Mouse (Mus musculus) neural tube, embryonic 12.5 days (tissue): ENCODE data around the gene Kpna3. TPM values are rescaled to one million over a fixed set of nuclear protein-coding genes. Genes with fewer than 3 reads are reported as not detected.
"Not testable (repeated sequence)": the region's sequence is repeated elsewhere in the genome, so short reads cannot be mapped to it uniquely, and the experiment has no call there.

Source experiments
- ATAC-seq: fragments of 200-750 bp; cut with Nextera tagmentation; 2 replicates; pipeline ENCODE4 v1.8.0; 2017; ENCODE audit warnings: low read depth, mild to moderate bottlenecking, moderate TSS enrichment, moderate library complexity; ENCODE audit not compliant: low FRiP score
- H3K27ac ChIP-seq: fragments of 300-500 bp; sonication (generic); 2 replicates; pipeline ENCODE4 v1.5.1; 2016
- H3K27me3 ChIP-seq: fragments of 300-500 bp; sonication (generic); replicated peaks from 2 replicates; pipeline ENCODE4 v1.6.1; 2016; ENCODE audit warnings: mild to moderate bottlenecking
- H3K36me3 ChIP-seq: fragments of 300-500 bp; sonication (generic); 2 replicates; pipeline ENCODE4 v1.6.1; 2016; ENCODE audit warnings: mild to moderate bottlenecking
- H3K4me1 ChIP-seq: fragments of 300-500 bp; sonication (generic); 2 replicates; pipeline ENCODE4 v1.6.1; 2016
- H3K4me2 ChIP-seq: fragments of 300-500 bp; sonication (generic); replicated peaks from 2 replicates; pipeline ENCODE4 v1.6.1; 2016; ENCODE audit warnings: mild to moderate bottlenecking
- H3K4me3 ChIP-seq: fragments of 300-500 bp; sonication (generic); 2 replicates; pipeline ENCODE4 v1.5.1; 2016
- H3K9ac ChIP-seq: fragments of 300-500 bp; sonication (generic); 2 replicates; pipeline ENCODE4 v1.6.1; 2016; ENCODE audit warnings: mild to moderate bottlenecking
- H3K9me3 ChIP-seq: fragments of 300-500 bp; sonication (generic); 2 replicates; pipeline ENCODE4 v1.6.1; 2016; ENCODE audit warnings: mild to moderate bottlenecking
- WGBS: fragments of 180-500 bp; shearing (Covaris S2); methylation state at CpG from one replicate; pipeline ENCODE4 v1.1.7; 2016; 5-methylcytosine and 5-hydroxymethylcytosine counted together
- polyA plus RNA-seq: library from polyadenylated mRNA; unstranded; fragments of >200 nt; fragmentation: Nextera tagmentation; extraction: Ambion mirVana; gene quantifications from 2 replicates; pipeline ENCODE4 v1.2.1, GENCODE M21; 2016

Gene Kpna3
- 75.6 and 81.5 TPM in 2 replicates for polyA plus RNA-seq

DNA sequence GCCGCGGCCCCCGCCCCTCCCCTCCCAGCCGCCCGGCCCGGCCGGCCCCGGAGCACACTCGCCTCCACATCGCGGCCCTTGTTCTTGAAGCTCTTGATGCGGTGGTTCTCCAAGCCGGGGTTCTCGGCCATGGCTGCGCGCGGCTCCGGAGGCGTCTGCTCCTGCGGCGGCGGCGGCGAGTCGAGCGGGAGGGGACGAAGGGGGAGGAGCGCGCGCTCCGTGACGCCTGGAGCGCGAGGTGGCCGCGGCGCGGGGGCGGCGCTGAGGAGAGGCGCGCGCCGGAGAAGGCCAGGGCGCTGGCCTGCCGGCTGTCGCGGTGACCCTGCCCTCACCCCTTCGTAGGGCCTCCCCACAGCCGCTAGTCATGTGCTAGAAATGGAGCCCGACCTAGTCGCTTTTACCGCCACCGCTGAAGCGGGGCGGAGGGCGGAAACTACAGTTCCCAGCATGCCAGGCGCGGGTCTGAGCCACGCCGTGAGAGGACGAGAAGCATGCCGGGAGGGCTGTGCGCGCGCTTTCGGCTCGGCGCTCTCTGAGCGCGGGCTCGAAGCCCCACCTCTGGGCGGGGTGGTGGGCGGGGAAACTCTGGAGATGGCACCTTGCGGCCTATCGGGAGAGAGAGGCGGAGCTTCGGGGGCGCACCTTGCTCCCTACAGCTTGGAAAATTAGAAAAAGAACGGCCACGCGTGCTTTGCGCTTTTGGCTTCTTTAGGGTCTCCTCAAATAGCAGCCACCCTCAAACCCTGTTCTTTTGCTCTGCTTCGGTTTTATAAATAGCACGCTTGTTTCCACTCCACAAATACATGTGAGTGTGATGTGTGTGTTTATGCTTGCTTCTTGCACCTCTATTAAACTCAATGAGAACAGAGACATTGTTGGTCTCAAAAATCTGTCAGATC is at the start of gene Kpna3:
Gene Kpna3 (minus strand): TSS at position 214 of the 899 bp plus-strand sequence.
- peaks cover 14% of the 10 kb centered on the region for H3K4me1 ChIP-seq
- WGBS, result under 1% methylated on average over 85 of the region's 85 CpGs
- no peaks in the 10 kb centered on the region for H3K9me3 ChIP-seq
- peak within 1 kb of the TSS; percentile 93 for H3K4me3 ChIP-seq
- H3K36me3 ChIP-seq, result no peaks in the 10 kb centered on the region
- peak within 1 kb of the TSS; percentile 95 for H3K9ac ChIP-seq
- H3K27me3 ChIP-seq, result no peaks in the 10 kb centered on the region
- H3K4me2 ChIP-seq, result peak within 1 kb of the TSS; percentile 66
- peak within 1 kb of the TSS; percentile 98 for H3K27ac ChIP-seq
- ATAC-seq, result peak; percentile 97

DNA sequence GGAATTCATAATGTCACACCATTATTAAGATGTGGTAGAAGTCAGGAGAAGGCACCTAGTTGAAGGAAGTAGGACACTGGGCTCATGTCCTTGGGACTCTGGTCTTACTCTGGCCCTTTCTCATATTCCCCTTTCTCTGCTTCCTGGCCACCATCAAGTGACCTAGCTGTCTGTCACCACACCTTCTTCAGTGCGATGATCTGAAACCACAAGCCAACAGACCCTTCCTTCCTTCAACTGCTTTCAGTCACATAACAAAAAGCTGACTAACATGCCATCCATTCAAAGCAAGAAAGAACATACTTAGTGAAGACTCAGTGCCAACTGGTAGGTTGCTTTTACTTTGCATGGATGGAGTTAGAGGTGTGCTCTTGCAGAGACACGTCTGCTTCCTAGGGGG is 20.7 kb upstream of the Kpna3 start:
- H3K4me2 ChIP-seq, result no peak overlapping the region
- H3K9me3 ChIP-seq, result no peaks in the 10 kb centered on the region
- H3K4me1 ChIP-seq, result no peaks in the 10 kb centered on the region
- H3K36me3 ChIP-seq, result no peaks in the 10 kb centered on the region
- no peak overlapping the region for H3K9ac ChIP-seq
- WGBS, result 81% methylated on average over 2 of the region's 2 CpGs
- no peak for ATAC-seq
- no peak overlapping the region for H3K27ac ChIP-seq
- H3K27me3 ChIP-seq, result no peaks in the 10 kb centered on the region
- H3K4me3 ChIP-seq, result no peak overlapping the region

DNA sequence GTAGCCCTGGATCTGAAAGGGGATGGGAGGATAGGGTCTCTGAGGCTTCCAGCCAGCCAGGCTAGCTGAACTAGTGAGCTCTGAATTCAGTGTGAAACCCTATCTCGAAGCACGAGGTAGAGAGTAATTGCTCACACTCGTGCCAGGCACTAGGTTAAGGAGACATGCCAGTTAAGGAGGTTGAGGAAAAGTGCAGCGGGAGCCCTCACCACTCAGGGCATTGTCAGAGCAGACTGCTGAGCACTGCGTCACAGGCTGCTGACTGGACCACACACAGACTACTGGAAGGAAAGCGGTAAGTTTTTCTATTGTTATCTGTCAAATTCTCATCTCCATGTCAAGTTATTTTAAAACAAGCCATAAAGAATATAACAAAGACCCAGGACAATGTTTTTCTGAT is 17.8 kb upstream of the Kpna3 start:
- 76% methylated on average over 6 of the region's 6 CpGs for WGBS
- Histone ChIP-seq H3K4me2 (no peak overlapping the region), H3K9ac (no peak overlapping the region), H3K9me3 (no peaks in the 10 kb centered on the region), H3K36me3 (no peaks in the 10 kb centered on the region), H3K4me3 (no peak overlapping the region), H3K27me3 (no peaks in the 10 kb centered on the region), H3K4me1 (no peaks in the 10 kb centered on the region), H3K27ac (no peak overlapping the region)
- no peak for ATAC-seq

DNA sequence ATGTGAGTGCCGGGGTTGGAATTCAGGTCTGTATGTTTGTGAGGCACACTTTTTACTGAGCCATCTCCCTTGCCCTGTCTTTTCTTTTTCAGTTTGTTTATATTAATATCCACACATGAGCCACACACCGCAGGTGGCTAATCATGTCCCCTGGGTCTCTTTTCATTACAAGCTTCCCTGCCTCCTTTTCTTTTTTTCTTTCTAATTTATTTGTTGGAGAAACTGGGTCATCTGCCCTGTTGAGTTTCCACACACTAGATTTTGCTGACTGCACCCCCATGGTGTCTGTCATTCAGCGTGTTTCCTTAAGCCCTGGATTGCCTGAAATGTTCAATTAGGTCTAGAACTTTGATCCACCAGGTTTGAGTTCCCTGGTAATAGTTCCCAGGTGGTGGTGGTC is 15.9 kb upstream of the Kpna3 start:
- H3K4me3 ChIP-seq, result no peak overlapping the region
- H3K9ac ChIP-seq, result no peak overlapping the region
- H3K4me2 ChIP-seq, result no peak overlapping the region
- no peaks in the 10 kb centered on the region for H3K27me3 ChIP-seq
- no peaks in the 10 kb centered on the region for H3K9me3 ChIP-seq
- no peaks in the 10 kb centered on the region for H3K4me1 ChIP-seq
- no peak for ATAC-seq
- 77% methylated on average over 3 of the region's 3 CpGs for WGBS
- H3K36me3 ChIP-seq, result no peaks in the 10 kb centered on the region
- H3K27ac ChIP-seq, result no peak overlapping the region

DNA sequence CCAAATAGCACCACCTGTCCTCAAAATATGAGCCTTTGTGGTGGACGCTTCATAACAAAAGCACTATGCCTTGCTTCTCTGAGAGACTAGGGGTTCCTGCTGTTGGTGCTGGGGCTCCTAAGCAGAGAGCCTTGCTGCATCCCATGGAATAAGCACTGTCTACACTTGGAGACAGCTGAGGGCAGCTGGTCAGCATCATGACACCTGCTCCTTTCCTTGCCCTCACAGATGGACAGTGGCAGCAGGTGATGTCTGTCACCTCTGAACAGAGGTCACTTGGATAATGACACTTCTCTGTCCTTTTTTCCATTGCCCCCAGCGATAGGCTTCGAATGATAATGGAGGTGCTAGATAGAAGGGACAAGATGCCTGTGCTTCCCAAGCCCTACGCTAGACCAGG is 13.4 kb upstream of the Kpna3 start:
- no peaks in the 10 kb centered on the region for H3K9me3 ChIP-seq
- ATAC-seq, result no peak
- H3K36me3 ChIP-seq, result no peaks in the 10 kb centered on the region
- H3K4me3 ChIP-seq, result no peak overlapping the region
- no peaks in the 10 kb centered on the region for H3K27me3 ChIP-seq
- no peak overlapping the region for H3K4me2 ChIP-seq
- H3K27ac ChIP-seq, result no peak overlapping the region
- no peak overlapping the region for H3K9ac ChIP-seq
- 81% methylated on average over 4 of the region's 4 CpGs for WGBS
- no peaks in the 10 kb centered on the region for H3K4me1 ChIP-seq

DNA sequence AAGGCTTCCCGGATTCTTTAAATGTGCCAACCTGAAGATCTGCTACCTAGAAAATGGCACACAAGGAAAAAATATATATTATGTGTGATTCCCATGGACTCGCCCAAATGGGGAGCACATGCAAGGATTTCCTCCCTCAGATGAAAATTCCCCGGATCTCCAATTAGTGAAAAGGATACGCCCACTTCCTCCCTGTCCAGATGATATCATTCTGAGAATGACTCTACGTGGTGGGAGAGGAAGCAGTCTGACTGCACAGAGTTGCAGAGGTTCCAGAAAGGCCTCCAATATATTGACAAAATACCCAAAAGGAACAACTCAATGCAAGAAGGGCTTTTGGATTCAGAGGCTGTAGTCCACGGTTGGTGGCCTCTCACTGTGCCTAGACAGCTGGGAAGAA is 12.8 kb upstream of the Kpna3 start:
- 76% methylated on average over 6 of the region's 6 CpGs for WGBS
- Histone ChIP-seq H3K9me3 (no peaks in the 10 kb centered on the region), H3K36me3 (no peaks in the 10 kb centered on the region), H3K4me2 (no peak overlapping the region), H3K27me3 (no peaks in the 10 kb centered on the region), H3K4me3 (no peak overlapping the region), H3K4me1 (no peaks in the 10 kb centered on the region), H3K9ac (no peak overlapping the region), H3K27ac (no peak overlapping the region)
- ATAC-seq, result no peak

DNA sequence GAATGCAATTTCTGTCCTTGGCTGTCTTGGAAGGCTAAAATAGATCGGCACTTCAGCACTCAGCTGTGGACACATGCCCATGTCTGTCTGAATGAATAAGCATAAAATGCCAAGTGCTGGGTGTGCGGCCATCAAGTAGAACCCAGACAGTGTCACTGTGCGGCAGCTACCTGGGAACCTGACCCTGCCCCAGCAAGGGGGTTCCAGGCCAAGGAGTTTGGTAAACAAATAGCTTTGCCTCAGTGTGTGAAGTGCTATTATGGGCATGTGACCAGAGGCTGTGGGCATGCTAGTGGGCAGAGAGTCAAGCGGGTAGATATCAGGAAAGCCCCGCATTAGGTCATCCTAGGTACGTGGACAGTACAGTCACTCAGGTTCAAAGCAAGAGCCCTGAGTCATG is 8.1 kb upstream of the Kpna3 start:
- no peak for ATAC-seq
- no peaks in the 10 kb centered on the region for H3K4me1 ChIP-seq
- no peak overlapping the region for H3K4me2 ChIP-seq
- H3K27ac ChIP-seq, result no peak overlapping the region
- H3K27me3 ChIP-seq, result no peaks in the 10 kb centered on the region
- no peaks in the 10 kb centered on the region for H3K36me3 ChIP-seq
- no peak overlapping the region for H3K4me3 ChIP-seq
- WGBS, result 93% methylated on average over 6 of the region's 6 CpGs
- no peak overlapping the region for H3K9ac ChIP-seq
- H3K9me3 ChIP-seq, result no peaks in the 10 kb centered on the region

DNA sequence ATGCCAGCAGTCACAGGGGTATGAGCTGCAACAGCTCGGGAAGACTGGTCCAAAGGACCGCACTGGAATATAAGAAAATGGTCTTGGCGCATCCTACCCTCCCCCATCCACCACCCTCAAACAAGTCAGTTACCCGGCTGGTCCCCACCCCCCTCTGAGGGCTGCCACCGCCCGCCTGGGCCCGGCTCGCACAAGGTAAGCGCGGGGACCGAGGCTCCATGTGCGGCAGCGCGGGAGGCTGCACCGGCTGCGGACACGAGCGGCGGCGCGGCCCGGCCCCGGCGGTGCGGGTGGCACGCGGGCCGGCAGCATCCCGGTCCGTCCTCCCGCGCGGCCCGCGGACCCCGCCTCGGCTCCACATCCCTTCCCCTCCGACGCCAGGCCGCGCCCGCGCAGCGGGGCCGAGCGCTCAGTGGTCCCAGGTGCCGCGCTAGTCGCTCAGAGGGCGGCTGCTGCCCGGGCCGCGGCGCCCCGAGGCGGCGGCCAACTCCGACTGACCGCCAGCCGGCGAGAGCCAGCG is 473 bp downstream of the Kpna3 start:
- Histone ChIP-seq H3K9me3 (no peaks in the 10 kb centered on the region), H3K27me3 (no peaks in the 10 kb centered on the region), H3K4me1 (peaks cover 14% of the 10 kb centered on the region), H3K4me3 (peak overlapping the region; percentile 93), H3K4me2 (peak overlapping the region; percentile 66), H3K27ac (peak overlapping the region; percentile 98), H3K9ac (peak overlapping the region; percentile 95), H3K36me3 (no peaks in the 10 kb centered on the region)
- under 1% methylated on average over 59 of the region's 62 CpGs for WGBS
- ATAC-seq, result peak; percentile 79

DNA sequence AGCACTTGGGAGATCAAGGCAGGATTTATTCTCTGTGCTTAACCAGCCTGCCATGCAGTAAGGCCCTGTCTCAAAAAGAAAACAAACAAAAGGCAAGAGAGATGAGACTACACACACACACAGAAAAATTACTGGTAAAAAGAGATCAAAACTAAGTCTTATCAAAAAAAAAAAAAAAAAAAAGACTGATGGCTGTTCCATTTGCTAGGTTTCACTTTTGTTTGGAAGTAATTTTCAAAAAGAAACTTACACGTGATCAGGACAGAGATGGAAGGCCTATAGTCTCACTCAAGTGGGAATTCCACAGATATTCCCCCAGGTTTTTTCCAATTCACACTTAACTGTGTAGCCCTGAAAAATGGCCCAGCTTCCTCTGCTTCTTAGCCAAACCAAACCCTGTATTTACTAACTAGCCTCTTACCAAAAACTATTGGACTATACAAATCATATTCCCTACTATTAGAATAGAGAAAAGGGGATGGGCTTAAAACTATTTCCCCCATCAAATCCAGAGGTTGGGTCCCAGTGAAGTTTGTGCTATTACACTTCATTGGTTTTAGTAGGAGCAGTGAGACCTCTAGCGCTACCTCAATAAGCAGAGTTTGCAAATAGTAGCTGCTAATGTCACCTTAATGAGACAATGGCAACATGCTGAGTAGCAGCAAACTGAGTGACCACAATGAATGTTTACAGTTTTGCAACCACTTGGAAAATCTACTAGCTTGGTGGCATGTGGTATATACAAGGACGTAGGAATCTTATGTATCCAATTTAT is 1.3 kb downstream of the Kpna3 start:
- ATAC-seq, result no peak
- Histone ChIP-seq H3K36me3 (no peaks in the 10 kb centered on the region), H3K4me3 (peak overlapping the region; percentile 93), H3K27ac (no peak overlapping the region), H3K27me3 (no peaks in the 10 kb centered on the region), H3K9ac (peak overlapping the region; percentile 95), H3K4me2 (peak overlapping the region; percentile 66), H3K9me3 (no peaks in the 10 kb centered on the region), H3K4me1 (peaks cover 16% of the 10 kb centered on the region)
- 24% methylated on average over 3 of the region's 3 CpGs for WGBS

DNA sequence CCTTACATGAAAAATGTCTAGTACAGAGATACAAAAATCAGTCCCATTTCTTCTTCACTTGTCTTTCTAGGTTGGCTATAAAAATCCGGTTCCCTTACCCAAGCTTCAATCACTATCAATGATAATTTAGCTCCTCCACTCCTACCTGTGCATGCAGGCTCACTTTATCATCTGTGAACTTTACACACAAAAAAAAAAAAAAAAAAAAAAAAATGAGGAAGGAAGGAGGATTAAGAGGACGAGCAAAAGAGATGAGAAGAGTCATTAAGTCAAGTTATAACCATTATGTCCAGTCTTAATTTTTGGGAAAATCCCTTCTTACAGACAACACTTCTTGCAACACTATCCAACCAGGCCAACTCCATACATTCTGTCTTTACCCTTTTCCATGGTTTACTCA is 2.8 kb downstream of the Kpna3 start:
- H3K9ac ChIP-seq, result no peak overlapping the region
- H3K36me3 ChIP-seq, result no peaks in the 10 kb centered on the region
- H3K27ac ChIP-seq, result no peak overlapping the region
- no peak for ATAC-seq
- WGBS, result 83% methylated on average over 2 of the region's 2 CpGs
- no peaks in the 10 kb centered on the region for H3K9me3 ChIP-seq
- no peak overlapping the region for H3K4me3 ChIP-seq
- no peaks in the 10 kb centered on the region for H3K27me3 ChIP-seq
- H3K4me2 ChIP-seq, result no peak overlapping the region
- H3K4me1 ChIP-seq, result peaks cover 24% of the 10 kb centered on the region

DNA sequence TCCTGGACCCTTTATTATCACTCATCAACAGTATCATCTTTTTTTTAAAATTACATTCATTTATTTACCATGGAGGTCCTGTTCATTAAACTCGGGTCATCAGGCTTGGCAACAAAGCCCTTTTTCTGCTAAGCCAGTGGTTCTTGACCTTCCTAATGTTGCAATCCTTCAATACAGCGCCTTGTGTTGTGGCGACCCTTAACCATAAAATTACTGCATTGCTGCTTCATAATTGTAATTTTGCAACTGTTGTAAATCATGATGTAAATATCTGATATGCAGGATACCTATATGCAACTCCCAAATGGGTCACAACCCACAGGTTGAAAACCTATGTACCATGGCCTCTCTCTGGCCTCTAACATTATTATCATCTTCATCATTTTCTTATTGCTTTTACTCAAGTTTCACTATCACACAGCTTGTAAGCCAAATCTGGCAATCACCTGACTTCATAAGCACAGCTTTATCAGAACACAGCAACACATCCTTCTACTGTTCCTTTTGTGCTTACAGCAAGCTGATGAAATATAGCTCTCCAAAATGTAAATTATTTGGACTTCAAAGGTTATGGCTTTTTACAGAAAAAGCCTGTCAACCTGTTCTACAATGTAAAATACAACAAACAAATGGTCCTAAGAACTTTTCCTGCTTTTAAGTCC is 11.4 kb downstream of the Kpna3 start:
- WGBS, result 66% methylated on average over 3 of the region's 3 CpGs
- no peak overlapping the region for H3K4me2 ChIP-seq
- no peaks in the 10 kb centered on the region for H3K36me3 ChIP-seq
- H3K4me3 ChIP-seq, result no peak overlapping the region
- H3K27me3 ChIP-seq, result no peaks in the 10 kb centered on the region
- peaks cover 7% of the 10 kb centered on the region for H3K4me1 ChIP-seq
- H3K27ac ChIP-seq, result no peak overlapping the region
- H3K9ac ChIP-seq, result no peak overlapping the region
- no peaks in the 10 kb centered on the region for H3K9me3 ChIP-seq
- no peak for ATAC-seq

DNA sequence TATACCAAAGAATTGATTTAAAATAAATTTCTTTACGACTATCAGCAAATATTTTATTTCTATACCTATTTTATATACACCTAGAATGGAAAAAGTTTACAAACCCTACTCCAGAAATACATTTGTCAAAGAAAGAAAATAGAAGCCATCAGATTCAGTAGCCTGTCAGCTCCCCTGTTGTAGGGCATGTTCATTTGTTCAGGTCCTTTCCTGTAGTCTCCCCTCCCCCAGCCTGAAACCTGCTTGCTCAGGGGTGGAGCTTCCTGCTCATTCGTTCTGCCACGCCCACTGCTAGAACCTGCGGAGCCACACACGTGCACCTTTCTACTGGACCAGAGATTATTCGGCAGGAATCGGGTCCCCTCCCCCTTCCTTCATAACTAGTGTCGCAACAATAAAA is 12.6 kb downstream of the Kpna3 start:
- not testable (repeated sequence) for H3K27me3 ChIP-seq, H3K9ac ChIP-seq, H3K4me1 ChIP-seq, H3K4me3 ChIP-seq, ATAC-seq, H3K36me3 ChIP-seq, H3K27ac ChIP-seq, H3K9me3 ChIP-seq, H3K4me2 ChIP-seq
- WGBS, result 30% methylated on average over 5 of the region's 8 CpGs
